Mouse (Mus musculus) forebrain, embryonic 16.5 days (tissue): ENCODE results near the gene Med12l. TPM values are rescaled to one million over a fixed set of nuclear protein-coding genes. Genes with fewer than 3 reads are reported as not detected.

Source experiments
- ATAC-seq: fragments of 200-750 bp; cut with Nextera tagmentation; 2 replicates; pipeline ENCODE4 v1.8.0; 2017; ENCODE audit warnings: mild to moderate bottlenecking, moderate library complexity
- H3K27ac ChIP-seq: fragments of 300-500 bp; sonication (generic); 2 replicates; pipeline ENCODE4 v1.5.1; 2014; ENCODE audit warnings: low read length, control low read depth
- H3K27me3 ChIP-seq: fragments of 300-500 bp; sonication (generic); replicated peaks from 2 replicates; pipeline ENCODE4 v1.6.1; 2014; ENCODE audit warnings: low read length; ENCODE audit not compliant: control insufficient read depth, insufficient read depth
- H3K36me3 ChIP-seq: fragments of 300-500 bp; sonication (generic); 2 replicates; pipeline ENCODE4 v1.6.1; 2014; ENCODE audit not compliant: control insufficient read depth, insufficient read depth
- H3K4me1 ChIP-seq: fragments of 300-500 bp; sonication (generic); replicated peaks from 2 replicates; pipeline ENCODE4 v1.6.1; 2014; ENCODE audit warnings: low read length; ENCODE audit not compliant: control insufficient read depth, insufficient read depth
- H3K4me2 ChIP-seq: fragments of 300-500 bp; sonication (generic); 2 replicates; pipeline ENCODE4 v1.6.1; 2014; ENCODE audit warnings: mild to moderate bottlenecking, low read length, control low read depth
- H3K4me3 ChIP-seq: fragments of 300-500 bp; sonication (generic); replicated peaks from 2 replicates; pipeline ENCODE4 v1.5.1; 2014; ENCODE audit warnings: mild to moderate bottlenecking, low read length, control low read depth
- H3K9ac ChIP-seq: fragments of 300-500 bp; sonication (generic); replicated peaks from 2 replicates; pipeline ENCODE4 v1.6.1; 2014; ENCODE audit warnings: low read depth, low read length, control low read depth
- H3K9me3 ChIP-seq: fragments of 300-500 bp; sonication (generic); 2 replicates; pipeline ENCODE4 v1.6.1; 2016; ENCODE audit warnings: low read length; ENCODE audit not compliant: control insufficient read depth
- WGBS: fragments of 180-500 bp; shearing (Covaris S2); extraction: QIAGEN DNeasy Blood & Tissue Kit; methylation state at CpG from one replicate; pipeline ENCODE4 v1.1.7; 2014; 5-methylcytosine and 5-hydroxymethylcytosine counted together
- polyA plus RNA-seq: library from polyadenylated mRNA; unstranded; fragments of >200 nt; fragmentation: Nextera tagmentation; extraction: Ambion mirVana; gene quantifications from 2 replicates; pipeline ENCODE4 v1.2.1, GENCODE M21; 2015

The Med12l gene
- polyA plus RNA-seq, 1 experiment from 2014 or later = 4.3 TPM

GRCm38 (mm10) chr3:59078585-59078984, 73.0 kb downstream of the Med12l start:
- no peaks in the 10 kb centered on the region for H3K4me1 ChIP-seq
- H3K27me3 ChIP-seq = no peaks in the 10 kb centered on the region
- H3K9ac ChIP-seq = no peak overlapping the region
- H3K4me2 ChIP-seq = no peak overlapping the region
- no peak overlapping the region for H3K27ac ChIP-seq
- H3K4me3 ChIP-seq = no peak overlapping the region
- 88% methylated on average over 11 of the region's 11 CpGs for WGBS
- no peak for ATAC-seq
- no peaks in the 10 kb centered on the region for H3K9me3 ChIP-seq
- no peaks in the 10 kb centered on the region for H3K36me3 ChIP-seq

DNA sequence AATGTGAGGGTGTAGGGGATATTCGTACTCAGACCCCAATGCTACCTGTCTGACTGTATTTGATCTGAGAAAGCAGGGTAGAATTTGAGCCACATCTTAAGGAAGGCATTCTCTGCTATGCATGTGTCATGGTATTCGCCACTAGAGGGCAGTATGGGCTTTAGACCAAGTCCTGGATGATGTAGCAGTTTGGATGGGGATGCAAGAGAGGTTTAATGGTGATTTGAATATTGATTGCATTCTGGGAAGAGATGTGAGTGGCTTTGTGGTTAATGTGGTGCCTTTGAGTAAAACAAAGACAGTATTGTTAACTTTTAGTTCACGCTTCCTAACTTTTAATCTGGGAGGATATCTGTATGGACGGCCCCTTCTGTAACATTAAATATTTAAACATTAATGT, 73.7 kb downstream of the Med12l start:
- Histone ChIP-seq H3K27me3 (no peaks in the 10 kb centered on the region), H3K4me3 (no peak overlapping the region), H3K9ac (no peak overlapping the region), H3K36me3 (no peaks in the 10 kb centered on the region), H3K4me2 (no peak overlapping the region), H3K27ac (no peak overlapping the region), H3K4me1 (no peaks in the 10 kb centered on the region), H3K9me3 (no peaks in the 10 kb centered on the region)
- ATAC-seq = peak; percentile 72
- WGBS = 27% methylated on average over 4 of the region's 4 CpGs

DNA sequence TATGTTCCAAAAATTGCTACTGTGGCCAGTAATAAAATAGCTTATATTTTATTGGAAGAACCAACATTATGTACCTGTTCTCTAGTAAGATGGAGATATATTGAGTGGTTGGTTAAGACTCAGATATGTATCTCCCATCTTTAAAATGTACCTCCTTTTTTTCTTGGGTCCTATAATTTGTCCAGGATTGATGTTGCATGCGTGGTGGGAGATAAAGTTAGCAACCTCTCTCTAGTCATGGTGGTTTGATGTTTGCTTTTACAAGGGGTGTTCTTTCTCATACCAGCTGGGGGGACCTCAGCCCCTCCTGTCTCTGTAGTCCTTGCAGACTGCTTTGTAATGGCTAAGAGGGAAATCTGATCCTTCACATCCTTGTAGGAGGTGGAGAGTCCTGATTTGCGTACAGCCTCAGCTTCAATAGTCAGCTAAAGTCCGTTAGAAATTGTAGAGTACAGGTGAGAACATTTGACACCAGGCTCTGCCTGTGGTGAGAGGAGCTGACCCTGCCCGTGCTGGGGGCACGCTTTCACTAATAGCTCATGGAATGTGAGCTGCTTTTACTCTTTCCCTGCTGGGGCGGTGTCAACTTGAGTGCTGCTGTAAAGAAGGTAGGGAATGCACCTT, 74.8 kb downstream of the Med12l start:
- H3K27ac ChIP-seq = no peak overlapping the region
- H3K9me3 ChIP-seq = no peaks in the 10 kb centered on the region
- H3K36me3 ChIP-seq = no peaks in the 10 kb centered on the region
- H3K4me2 ChIP-seq = no peak overlapping the region
- no peaks in the 10 kb centered on the region for H3K4me1 ChIP-seq
- H3K9ac ChIP-seq = no peak overlapping the region
- H3K4me3 ChIP-seq = no peak overlapping the region
- ATAC-seq = no peak
- no peaks in the 10 kb centered on the region for H3K27me3 ChIP-seq
- 33% methylated on average over 6 of the region's 6 CpGs for WGBS

DNA sequence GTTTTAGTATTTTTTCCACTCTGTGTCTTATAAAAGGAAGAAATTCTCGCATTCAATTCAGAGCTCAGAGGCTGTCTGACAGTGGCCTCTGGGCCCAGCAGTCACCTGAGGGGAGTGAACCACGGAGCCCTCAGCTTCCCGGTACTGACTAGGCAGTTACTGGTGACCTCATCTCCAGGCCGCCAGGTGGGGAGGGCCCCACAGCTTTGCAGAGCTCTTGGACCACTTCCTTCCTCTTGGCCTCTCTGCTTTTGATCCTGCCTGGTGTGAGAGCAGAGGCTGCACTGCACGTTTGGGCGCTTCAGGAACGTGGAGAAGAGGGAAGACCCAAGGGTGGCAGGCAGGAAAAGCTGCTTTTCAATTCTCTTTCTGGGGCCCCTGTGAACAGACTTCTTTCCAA, 75.3 kb downstream of the Med12l start:
- no peaks in the 10 kb centered on the region for H3K36me3 ChIP-seq
- WGBS = 28% methylated on average over 7 of the region's 7 CpGs
- no peak overlapping the region for H3K4me3 ChIP-seq
- no peak overlapping the region for H3K4me2 ChIP-seq
- no peak for ATAC-seq
- H3K9ac ChIP-seq = no peak overlapping the region
- H3K27me3 ChIP-seq = no peaks in the 10 kb centered on the region
- no peaks in the 10 kb centered on the region for H3K4me1 ChIP-seq
- no peaks in the 10 kb centered on the region for H3K9me3 ChIP-seq
- no peak overlapping the region for H3K27ac ChIP-seq

GRCm38 (mm10) chr3:59092702-59093101, 87.1 kb downstream of the Med12l start:
- H3K27ac ChIP-seq = no peak overlapping the region
- H3K9ac ChIP-seq = no peak overlapping the region
- no peak overlapping the region for H3K4me3 ChIP-seq
- 89% methylated on average over 11 of the region's 11 CpGs for WGBS
- no peaks in the 10 kb centered on the region for H3K36me3 ChIP-seq
- ATAC-seq = no peak
- no peaks in the 10 kb centered on the region for H3K4me1 ChIP-seq
- H3K4me2 ChIP-seq = no peak overlapping the region
- no peaks in the 10 kb centered on the region for H3K27me3 ChIP-seq
- H3K9me3 ChIP-seq = no peaks in the 10 kb centered on the region

- ATAC-seq = no peak
- no peak overlapping the region for H3K4me2 ChIP-seq
- H3K9me3 ChIP-seq = no peaks in the 10 kb centered on the region
- no peaks in the 10 kb centered on the region for H3K4me1 ChIP-seq
- H3K27ac ChIP-seq = no peak overlapping the region
- H3K36me3 ChIP-seq = no peaks in the 10 kb centered on the region
- H3K4me3 ChIP-seq = no peak overlapping the region
- no peaks in the 10 kb centered on the region for H3K27me3 ChIP-seq
- 79% methylated on average over 6 of the region's 6 CpGs for WGBS
- no peak overlapping the region for H3K9ac ChIP-seq
These were observed 91.8 kb downstream of the Med12l start for GRCm38 (mm10) chr3:59097421-59097820.

GRCm38 (mm10) chr3:59098540-59098939, 92.9 kb downstream of the Med12l start:
- Histone ChIP-seq H3K4me1 (no peaks in the 10 kb centered on the region), H3K4me2 (no peak overlapping the region), H3K36me3 (no peaks in the 10 kb centered on the region), H3K9ac (no peak overlapping the region), H3K27me3 (no peaks in the 10 kb centered on the region), H3K4me3 (no peak overlapping the region), H3K27ac (no peak overlapping the region), H3K9me3 (no peaks in the 10 kb centered on the region)
- no peak for ATAC-seq
- 79% methylated on average over 10 of the region's 10 CpGs for WGBS

DNA sequence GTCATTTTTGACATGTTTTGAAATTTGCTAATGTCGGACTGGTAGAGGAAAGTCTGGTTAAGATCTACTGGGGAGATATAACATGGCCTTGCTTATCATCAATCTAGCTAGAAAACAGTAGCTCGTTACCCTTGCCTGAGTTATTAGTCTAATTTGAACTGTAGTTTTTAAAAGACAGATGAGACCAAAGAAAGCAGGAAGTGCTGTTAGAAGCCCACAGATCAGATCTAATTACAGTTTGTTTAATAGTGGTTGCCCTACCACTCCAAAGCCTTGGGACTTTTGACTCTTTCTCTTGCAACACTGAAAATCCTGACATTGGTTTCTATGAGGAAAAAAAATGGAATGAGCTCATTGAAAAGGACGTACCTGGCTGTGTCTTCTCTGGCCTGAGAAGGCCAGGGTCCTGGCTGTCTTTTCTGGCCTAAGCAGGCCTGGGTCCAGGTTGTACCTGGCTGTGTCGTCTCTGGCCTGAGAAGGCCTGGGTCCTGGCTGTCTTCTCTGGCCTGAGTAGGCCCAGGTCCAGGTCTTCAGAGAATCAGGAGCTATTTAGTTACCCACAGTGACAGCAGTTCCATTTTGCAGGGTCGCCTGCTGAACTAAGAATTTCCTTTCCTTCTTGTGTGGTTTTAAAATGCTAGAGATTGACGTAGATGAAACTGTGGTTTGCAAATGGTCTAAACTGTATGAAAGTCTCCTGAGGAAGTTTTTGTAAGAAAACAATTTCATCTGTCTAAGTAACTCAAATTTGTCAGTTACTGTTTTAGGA, 95.8 kb downstream of the Med12l start, which contains the start of gene Gpr171:
Gene Gpr171 (minus strand): TSS at position 604 of the 769 bp plus-strand sequence.
- WGBS = 82% methylated on average over 6 of the region's 6 CpGs
- H3K4me3 ChIP-seq = no peak within 1 kb of the TSS
- no peak within 1 kb of the TSS for H3K4me2 ChIP-seq
- no peak for ATAC-seq
- no peaks in the 10 kb centered on the region for H3K27me3 ChIP-seq
- H3K36me3 ChIP-seq = no peaks in the 10 kb centered on the region
- H3K9me3 ChIP-seq = no peaks in the 10 kb centered on the region
- H3K9ac ChIP-seq = no peak within 1 kb of the TSS
- no peak within 1 kb of the TSS for H3K27ac ChIP-seq
- no peaks in the 10 kb centered on the region for H3K4me1 ChIP-seq

DNA sequence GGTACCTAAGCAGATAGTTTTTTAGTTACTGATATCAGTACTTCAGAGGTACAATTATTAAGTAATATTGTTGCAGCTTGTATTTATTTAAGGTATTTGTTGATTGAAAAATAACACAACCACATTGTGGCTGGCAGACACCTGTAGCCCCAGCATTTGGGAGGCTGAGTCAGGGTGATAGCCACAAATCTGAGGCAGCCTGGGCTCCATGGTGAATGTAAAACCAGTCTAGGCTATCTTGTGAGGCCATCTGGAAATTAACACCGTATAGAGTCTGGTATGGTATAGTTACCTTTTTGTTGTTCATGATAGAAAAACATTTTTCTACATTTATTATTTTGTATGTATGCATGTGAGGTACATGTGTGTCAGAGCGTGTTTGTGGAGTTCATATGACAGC, 96.5 kb downstream of the Med12l start:
- no peak for ATAC-seq
- WGBS = 96% methylated on average over 2 of the region's 2 CpGs
- H3K4me1 ChIP-seq = no peaks in the 10 kb centered on the region
- H3K27me3 ChIP-seq = no peaks in the 10 kb centered on the region
- H3K36me3 ChIP-seq = no peaks in the 10 kb centered on the region
- H3K4me2 ChIP-seq = no peak overlapping the region
- H3K27ac ChIP-seq = no peak overlapping the region
- no peak overlapping the region for H3K4me3 ChIP-seq
- no peak overlapping the region for H3K9ac ChIP-seq
- no peaks in the 10 kb centered on the region for H3K9me3 ChIP-seq
